Mouse (Mus musculus) bone marrow macrophage, adult 2 months (primary cell): Measurements from ENCODE around the gene Cnot1.

Experiments used
- CTCF ChIP-seq: IDR thresholded peaks from 2 replicates; pipeline ENCODE4 v1.5.1; 2012; ENCODE audit warnings: low read depth, mild to moderate bottlenecking, low read length, moderate library complexity
- POLR2A ChIP-seq: IDR thresholded peaks from 2 replicates; pipeline ENCODE4 v1.6.1; 2012; ENCODE audit warnings: mild to moderate bottlenecking, low read depth, low read length, borderline replicate concordance

- no peak for TF ChIP-seq POLR2A
- no peak for TF ChIP-seq CTCF
Measured at GRCm38 (mm10) chr8:95853102-95853843, 46.0 kb upstream of the Cnot1 start, which contains the start of gene Slc38a7.
